Comparison of ENCODE assay signal across 21 mouse cellular contexts in the genomic region with DNA sequence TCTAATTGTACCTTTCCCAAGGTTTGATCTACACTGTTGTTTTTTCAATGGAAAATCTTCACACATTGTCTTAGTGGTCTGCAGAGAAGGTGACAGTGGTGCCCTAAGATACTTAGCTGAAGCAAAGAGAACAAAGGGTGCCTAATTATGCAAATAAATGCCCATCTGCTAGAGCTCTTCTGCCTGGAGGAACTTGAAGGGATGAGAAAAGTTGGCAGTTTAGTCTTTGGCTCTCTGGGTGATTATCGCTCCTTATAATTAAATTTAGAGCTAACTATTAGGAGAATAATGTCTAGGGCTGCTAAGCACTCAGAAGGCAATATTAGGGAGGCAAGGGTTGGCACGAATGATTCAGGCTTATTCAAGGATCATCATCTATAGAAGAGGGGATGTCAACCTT.
"Had no signal": no experiment of that assay in that cellular context is flagged by ENCODE, and none has a peak within 500 bp of the region (broad histone marks: within the 10 kb centered on the region; RNA-seq: fewer than 3 reads in every experiment).

No protein-coding gene starts in this region.

- H3K27me3 ChIP-seq: limb, embryonic 13.5 days; liver, embryonic 12.5 days; liver, embryonic 15.5 days; lung, embryonic 15.5 days; midbrain, embryonic 12.5 days; midbrain, embryonic 15.5 days had no signal

- ATAC-seq: liver, embryonic 12.5 days; midbrain, embryonic 15.5 days had no signal

- H3K4me2 ChIP-seq: limb, embryonic 13.5 days; liver, embryonic 12.5 days; liver, embryonic 15.5 days; lung, embryonic 15.5 days; midbrain, embryonic 12.5 days; midbrain, embryonic 15.5 days had no signal

- H3K9ac ChIP-seq: limb, embryonic 13.5 days; liver, embryonic 12.5 days; liver, embryonic 15.5 days; lung, embryonic 15.5 days; midbrain, embryonic 12.5 days; midbrain, embryonic 15.5 days had no signal

- H3K4me1 ChIP-seq: limb, embryonic 10.5 days; limb, embryonic 13.5 days; liver, embryonic 12.5 days; liver, embryonic 15.5 days; lung, embryonic 15.5 days; midbrain, embryonic 15.5 days had no signal

- H3K27ac ChIP-seq: kidney, postnatal 0 days; layer of hippocampus, adult 2 months; limb, embryonic 10.5 days; limb, embryonic 13.5 days; liver, embryonic 12.5 days; liver, embryonic 15.5 days; lung, embryonic 15.5 days; midbrain, embryonic 12.5 days; midbrain, embryonic 15.5 days; stomach, postnatal 0 days had no signal

- H3K36me3 ChIP-seq: limb, embryonic 10.5 days; limb, embryonic 13.5 days; liver, embryonic 12.5 days; liver, embryonic 15.5 days; lung, embryonic 15.5 days; midbrain, embryonic 12.5 days; midbrain, embryonic 15.5 days had no signal

- H3K9me3 ChIP-seq: limb, embryonic 10.5 days; limb, embryonic 13.5 days; liver, embryonic 12.5 days; liver, embryonic 15.5 days; lung, embryonic 15.5 days; midbrain, embryonic 12.5 days; midbrain, embryonic 15.5 days had no signal

- DNase-seq: kidney, postnatal 25 days; layer of hippocampus, adult 9-11 months; liver; lung, adult 18-20 months; lung, postnatal 10 days; lung, postnatal 36 days; right cerebral cortex, postnatal 14 days; right cerebral cortex, postnatal 4 days; thymus, adult 2 months; thymus, postnatal 14 days; thymus, postnatal 4 days had no signal

- H3K4me3 ChIP-seq: layer of hippocampus, adult 2 months; limb, embryonic 10.5 days; limb, embryonic 13.5 days; liver, embryonic 12.5 days; liver, embryonic 15.5 days; lung, embryonic 15.5 days; midbrain, embryonic 12.5 days; midbrain, embryonic 15.5 days had no signal
